Mouse (Mus musculus) adrenal gland, adult 8-10 months (tissue): Measurements from ENCODE around the gene Ttll1. TPM values are rescaled to one million over a fixed set of nuclear protein-coding genes. Genes with fewer than 3 reads are reported as not detected.
A peak's percentile ranks its signal among the peaks of the same experiment; 100 is the strongest.

Source experiments
- DNase-seq: peaks from one replicate; pipeline ENCODE4 v3.0.0; 2022
- total RNA-seq, 4 experiments: library from RNA; stranded (reverse); gene quantifications; 2 replicates each; pipeline ENCODE4 v1.2.4; 2022

Gene Ttll1
- 10 to 100 TPM in 2 of 4 experiments, 1 to 10 TPM in 2; 9.8 to 16.5 (median 13.1) TPM for total RNA-seq

GRCm38 (mm10) chr15:83510805-83511405 lies at the start of gene Ttll1:
Ttll1 (minus strand) TSS chr15:83510893.
- peak; percentile 96 for DNase-seq

GRCm38 (mm10) chr15:83555161-83555974 lies 44.7 kb upstream of the Ttll1 start:
- DNase-seq = peak; percentile 79

GRCm38 (mm10) chr15:83553831-83554230 lies 43.1 kb upstream of the Ttll1 start:
- no peak for DNase-seq

GRCm38 (mm10) chr15:83550137-83550536 lies 39.4 kb upstream of the Ttll1 start:
- DNase-seq = no peak

GRCm38 (mm10) chr15:83547144-83547543 lies 36.5 kb upstream of the Ttll1 start:
- no peak for DNase-seq

GRCm38 (mm10) chr15:83546029-83546428 lies 35.3 kb upstream of the Ttll1 start:
- DNase-seq = no peak

- no peak for DNase-seq
Observed at GRCm38 (mm10) chr15:83541647-83542287, 31.1 kb upstream of the Ttll1 start.

- DNase-seq = peak; percentile 46
Observed at GRCm38 (mm10) chr15:83539905-83540304, 29.2 kb upstream of the Ttll1 start.

- no peak for DNase-seq
Observed at GRCm38 (mm10) chr15:83538855-83539254, 28.2 kb upstream of the Ttll1 start.

GRCm38 (mm10) chr15:83535890-83536231 lies 25.2 kb upstream of the Ttll1 start:
- DNase-seq = no peak

GRCm38 (mm10) chr15:83534960-83535889 lies 24.5 kb upstream of the Ttll1 start:
- no peak for DNase-seq

- no peak for DNase-seq
Observed at GRCm38 (mm10) chr15:83532606-83533005, 21.9 kb upstream of the Ttll1 start.

GRCm38 (mm10) chr15:83531961-83532469 lies 21.3 kb upstream of the Ttll1 start:
- DNase-seq = no peak

- DNase-seq = no peak
Observed at GRCm38 (mm10) chr15:83530688-83531087, 20.0 kb upstream of the Ttll1 start.

- DNase-seq = no peak
Observed at GRCm38 (mm10) chr15:83530233-83530632, 19.5 kb upstream of the Ttll1 start.

GRCm38 (mm10) chr15:83529765-83530164 lies 19.1 kb upstream of the Ttll1 start:
- DNase-seq = no peak

- no peak for DNase-seq
Observed at GRCm38 (mm10) chr15:83528892-83529291, 18.2 kb upstream of the Ttll1 start.

- DNase-seq = no peak
Observed at GRCm38 (mm10) chr15:83527747-83528146, 17.1 kb upstream of the Ttll1 start.

- DNase-seq = no peak
Observed at GRCm38 (mm10) chr15:83527092-83527437, 16.4 kb upstream of the Ttll1 start.

GRCm38 (mm10) chr15:83526424-83527091 lies 15.9 kb upstream of the Ttll1 start, which contains the start of gene Bik:
Bik (plus strand) TSS chr15:83526862.
- peak; percentile 41 for DNase-seq

- no peak for DNase-seq
Observed at GRCm38 (mm10) chr15:83524333-83524729, 13.6 kb upstream of the Ttll1 start.
